Mouse (Mus musculus) midbrain, embryonic 12.5 days (tissue): ENCODE measurements around the gene Tmod3. TPM values are rescaled to one million over a fixed set of nuclear protein-coding genes. Genes with fewer than 3 reads are reported as not detected.

Experiments
- ATAC-seq: fragments of 200-750 bp; cut with Nextera tagmentation; 2 replicates; pipeline ENCODE4 v1.8.0; 2017; ENCODE audit warnings: low read depth, moderate TSS enrichment, moderate library complexity; ENCODE audit not compliant: low FRiP score
- H3K27ac ChIP-seq: fragments of 300-500 bp; sonication (generic); replicated peaks from 2 replicates; pipeline ENCODE4 v1.5.1; 2016; ENCODE audit warnings: mild to moderate bottlenecking
- H3K27me3 ChIP-seq: fragments of 300-500 bp; sonication (generic); 2 replicates; pipeline ENCODE4 v1.6.1; 2016; ENCODE audit warnings: mild to moderate bottlenecking
- H3K36me3 ChIP-seq: fragments of 300-500 bp; sonication (generic); 2 replicates; pipeline ENCODE4 v1.6.1; 2016
- H3K4me1 ChIP-seq: fragments of 300-500 bp; sonication (generic); 2 replicates; pipeline ENCODE4 v1.6.1; 2016
- H3K4me2 ChIP-seq: fragments of 300-500 bp; sonication (generic); replicated peaks from 2 replicates; pipeline ENCODE4 v1.6.1; 2016; ENCODE audit warnings: mild to moderate bottlenecking, moderate library complexity
- H3K4me3 ChIP-seq: fragments of 300-500 bp; sonication (generic); 2 replicates; pipeline ENCODE4 v1.5.1; 2016; ENCODE audit warnings: mild to moderate bottlenecking
- H3K9ac ChIP-seq: fragments of 300-500 bp; sonication (generic); replicated peaks from 2 replicates; pipeline ENCODE4 v1.6.1; 2016; ENCODE audit warnings: mild to moderate bottlenecking, moderate library complexity
- H3K9me3 ChIP-seq: fragments of 300-500 bp; sonication (generic); 2 replicates; pipeline ENCODE4 v1.6.1; 2016; ENCODE audit warnings: mild to moderate bottlenecking
- WGBS: fragments of 180-500 bp; shearing (Covaris S2); methylation state at CpG from one replicate; pipeline ENCODE4 v1.1.7; 2016; 5-methylcytosine and 5-hydroxymethylcytosine counted together
- polyA plus RNA-seq: library from polyadenylated mRNA; unstranded; fragments of >200 nt; fragmentation: Nextera tagmentation; extraction: Ambion mirVana; gene quantifications from 2 replicates; pipeline ENCODE4 v1.2.1, GENCODE M21; 2016

Gene Tmod3
- polyA plus RNA-seq = 76.4 and 80.8 TPM in 2 replicates

DNA sequence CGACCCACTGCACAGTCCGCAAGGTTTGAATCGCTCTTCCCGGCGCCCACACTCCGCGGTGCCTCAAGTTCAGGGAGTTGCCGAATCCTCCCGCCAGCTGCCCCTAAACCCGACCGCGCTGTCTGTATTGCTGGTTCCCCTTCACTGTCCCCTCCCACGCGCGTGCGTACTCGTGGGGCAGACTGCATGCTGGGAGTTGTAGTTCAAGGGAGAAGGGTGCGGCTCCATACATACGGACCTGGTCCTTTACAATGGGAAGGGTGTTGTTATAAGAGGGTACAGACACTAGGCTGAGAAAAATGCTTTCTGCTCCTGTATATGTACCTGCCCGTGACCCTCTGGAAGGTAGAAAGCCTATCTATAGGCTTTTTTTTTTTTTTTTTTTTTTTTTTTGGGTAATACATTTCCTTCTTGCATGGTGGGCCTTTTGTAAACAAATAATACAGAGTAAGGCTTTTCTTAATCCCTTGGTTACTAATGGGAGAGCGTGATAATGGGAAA lies at the start of gene Tmod3:
Tmod3 (minus strand) TSS at position 146 of the 501 bp plus-strand sequence.
- no peaks in the 10 kb centered on the region for H3K9me3 ChIP-seq
- peak within 1 kb of the TSS; percentile 69 for H3K27ac ChIP-seq
- WGBS = 2% methylated on average over 21 of the region's 21 CpGs
- ATAC-seq = peak; percentile 99
- peak within 1 kb of the TSS; percentile 80 for H3K4me3 ChIP-seq
- no peaks in the 10 kb centered on the region for H3K27me3 ChIP-seq
- H3K4me1 ChIP-seq = peaks cover 6% of the 10 kb centered on the region
- H3K36me3 ChIP-seq = no peaks in the 10 kb centered on the region
- H3K4me2 ChIP-seq = peak within 1 kb of the TSS; percentile 68
- H3K9ac ChIP-seq = peak within 1 kb of the TSS; percentile 81

DNA sequence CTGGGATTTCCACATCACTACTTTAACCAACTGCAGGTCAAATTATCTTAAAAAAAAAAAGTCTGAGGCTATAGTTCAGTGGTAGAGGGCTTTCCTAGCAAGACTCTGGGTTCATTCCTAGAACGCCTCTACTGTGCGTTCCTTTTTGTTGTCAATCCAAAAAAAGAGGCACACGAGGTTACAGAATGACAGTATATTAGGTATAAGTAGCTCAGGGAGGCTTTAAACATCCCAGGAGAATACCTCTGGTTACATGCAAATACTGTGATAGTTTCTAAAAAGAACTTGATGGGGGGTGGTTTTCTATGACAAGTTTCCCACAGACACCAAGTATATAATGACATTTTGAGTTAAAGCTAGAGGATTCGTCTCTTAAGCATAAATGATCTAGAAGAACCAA lies 48.0 kb upstream of the Tmod3 start:
- no peak for ATAC-seq
- Histone ChIP-seq H3K4me3 (no peak overlapping the region), H3K9me3 (0 out of 2 replicates have a peak, but pooled peaks cover 5% of the 10 kb centered on the region), H3K4me2 (no peak overlapping the region), H3K27me3 (no peaks in the 10 kb centered on the region), H3K36me3 (peaks cover 12% of the 10 kb centered on the region), H3K9ac (no peak overlapping the region), H3K4me1 (peaks cover 15% of the 10 kb centered on the region), H3K27ac (no peak overlapping the region)
- WGBS = 94% methylated on average over 4 of the region's 4 CpGs

DNA sequence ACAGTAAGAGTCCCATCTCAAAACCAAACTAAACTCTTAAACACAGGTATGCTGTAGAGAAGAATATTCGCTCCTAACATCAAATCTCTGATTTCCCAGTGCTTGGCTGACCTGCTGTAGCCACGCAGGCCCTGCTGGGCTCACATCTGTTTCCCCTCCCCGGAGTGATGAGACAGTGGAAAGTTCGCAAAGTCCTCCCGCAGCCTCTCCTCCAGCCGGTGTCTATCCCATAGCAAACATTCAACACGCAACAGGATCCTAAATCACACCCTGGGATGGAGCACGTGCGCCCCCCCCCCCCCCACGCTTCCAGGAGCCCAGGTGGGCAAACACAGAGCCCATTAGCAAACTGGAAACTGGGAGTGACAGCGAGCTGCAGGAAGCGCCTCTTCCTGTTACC lies 42.1 kb upstream of the Tmod3 start:
- H3K4me1 ChIP-seq = peaks cover 13% of the 10 kb centered on the region
- no peak overlapping the region for H3K4me2 ChIP-seq
- ATAC-seq = no peak
- peaks cover 19% of the 10 kb centered on the region for H3K36me3 ChIP-seq
- H3K4me3 ChIP-seq = no peak overlapping the region
- WGBS = 52% methylated on average over 12 of the region's 12 CpGs
- no peak overlapping the region for H3K27ac ChIP-seq
- H3K9me3 ChIP-seq = 0 out of 2 replicates have a peak, but pooled peaks cover 5% of the 10 kb centered on the region
- no peak overlapping the region for H3K9ac ChIP-seq
- no peaks in the 10 kb centered on the region for H3K27me3 ChIP-seq

DNA sequence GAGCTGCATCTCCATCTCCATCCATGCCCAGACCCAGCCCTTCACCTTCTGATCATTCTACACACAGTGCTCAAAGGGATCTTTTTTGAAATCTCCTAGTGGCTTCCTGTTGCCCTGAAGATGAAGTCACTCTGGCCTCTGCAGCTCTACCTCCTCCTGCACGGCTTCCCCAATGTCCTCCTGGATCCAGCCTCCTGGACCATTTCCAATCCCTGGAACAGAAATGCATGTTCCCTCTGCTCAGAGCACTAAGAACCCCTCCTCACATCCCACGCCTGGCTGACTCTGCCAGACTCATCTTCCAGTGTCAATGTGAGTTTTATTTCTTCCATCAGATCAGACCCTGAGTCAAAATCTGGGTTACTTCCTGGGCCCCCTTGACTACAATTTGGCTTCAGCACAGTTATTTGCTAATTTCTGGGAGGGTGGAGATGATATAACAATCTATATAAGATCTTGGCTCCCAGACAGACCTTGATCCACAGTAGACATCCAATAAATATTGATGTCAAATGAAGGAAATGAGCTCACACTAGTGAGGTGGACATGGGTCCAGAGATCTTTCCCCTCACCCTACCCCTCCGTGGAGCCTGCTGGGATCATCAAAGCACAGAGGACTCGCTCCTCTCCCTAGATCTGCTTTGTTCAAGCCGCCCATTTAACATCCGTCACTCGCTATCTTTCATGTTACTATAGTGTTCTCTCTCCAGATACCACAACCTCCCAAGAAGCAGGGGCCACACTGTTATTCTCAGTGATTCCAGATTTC lies 40.9 kb upstream of the Tmod3 start:
- no peaks in the 10 kb centered on the region for H3K27me3 ChIP-seq
- no peak for ATAC-seq
- no peak overlapping the region for H3K9ac ChIP-seq
- H3K36me3 ChIP-seq = peaks cover 24% of the 10 kb centered on the region
- H3K4me2 ChIP-seq = no peak overlapping the region
- H3K4me3 ChIP-seq = no peak overlapping the region
- 0 out of 2 replicates have a peak, but pooled peaks cover 5% of the 10 kb centered on the region for H3K9me3 ChIP-seq
- WGBS = 74% methylated on average over 7 of the region's 7 CpGs
- H3K4me1 ChIP-seq = peaks cover 13% of the 10 kb centered on the region
- H3K27ac ChIP-seq = no peak overlapping the region

DNA sequence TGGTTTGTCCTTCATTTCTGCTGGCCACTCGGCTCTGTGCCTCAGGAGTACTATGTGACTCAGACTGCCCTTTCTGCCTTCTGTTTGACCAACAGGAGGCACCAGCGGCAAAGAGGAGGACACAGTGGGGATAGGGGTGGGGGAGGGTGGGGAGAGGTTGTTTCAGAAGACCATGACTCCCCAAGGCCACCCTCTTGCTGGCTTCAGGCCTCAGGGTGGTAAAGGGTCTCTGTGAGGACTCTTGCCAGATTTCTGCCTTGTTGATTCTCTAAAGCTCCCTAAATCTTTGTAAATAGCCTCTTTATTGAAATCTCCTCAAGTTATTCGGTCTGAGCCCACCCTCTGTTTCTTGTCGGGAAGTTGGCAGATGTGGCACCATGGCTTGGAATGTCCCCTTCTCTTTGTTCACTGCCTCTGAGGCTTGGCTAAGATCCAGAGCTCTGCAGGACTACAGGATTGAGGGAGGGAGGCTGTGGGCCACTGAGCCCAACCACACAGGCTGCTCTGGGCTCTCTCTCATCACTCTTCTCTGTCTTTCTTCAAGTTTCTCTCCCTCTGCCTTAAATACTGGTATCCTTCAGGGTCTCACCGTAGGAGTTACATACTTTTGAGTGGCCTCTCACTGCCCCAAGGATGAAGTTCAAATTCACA lies 39.9 kb upstream of the Tmod3 start:
- Histone ChIP-seq H3K4me2 (no peak overlapping the region), H3K9ac (no peak overlapping the region), H3K4me1 (peaks cover 13% of the 10 kb centered on the region), H3K9me3 (0 out of 2 replicates have a peak, but pooled peaks cover under 1% of the 10 kb centered on the region), H3K27me3 (no peaks in the 10 kb centered on the region), H3K27ac (0 out of 2 replicates have a peak overlapping the region, but pooled peaks have one; percentile 25), H3K36me3 (peaks cover 23% of the 10 kb centered on the region), H3K4me3 (no peak overlapping the region)
- WGBS = 46% methylated on average over 5 of the region's 5 CpGs
- ATAC-seq = peak; percentile 84

DNA sequence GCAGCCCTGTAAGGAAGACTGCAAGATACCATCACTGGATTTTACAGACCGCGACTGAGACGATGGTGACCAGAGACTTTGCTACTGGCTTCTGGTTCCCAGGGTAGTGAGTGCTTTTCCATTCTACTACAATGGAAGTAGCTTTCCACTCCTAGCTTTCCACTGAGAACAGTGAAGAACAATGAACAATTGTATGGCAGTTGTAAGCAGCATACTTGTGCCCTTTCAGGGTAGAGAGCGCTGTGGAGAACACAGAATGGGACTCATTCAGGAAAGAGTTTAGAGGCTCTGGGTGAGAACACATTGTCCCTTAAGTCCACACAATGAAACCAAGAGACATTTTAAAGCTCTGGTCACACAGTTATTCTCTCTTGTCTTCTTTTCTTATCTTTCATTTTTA lies 38.1 kb upstream of the Tmod3 start:
- H3K27me3 ChIP-seq = no peaks in the 10 kb centered on the region
- H3K9ac ChIP-seq = no peak overlapping the region
- H3K36me3 ChIP-seq = peaks cover 39% of the 10 kb centered on the region
- H3K4me3 ChIP-seq = no peak overlapping the region
- no peak overlapping the region for H3K4me2 ChIP-seq
- 84% methylated on average over 4 of the region's 4 CpGs for WGBS
- H3K27ac ChIP-seq = no peak overlapping the region
- H3K4me1 ChIP-seq = peaks cover 13% of the 10 kb centered on the region
- ATAC-seq = no peak
- H3K9me3 ChIP-seq = no peaks in the 10 kb centered on the region

DNA sequence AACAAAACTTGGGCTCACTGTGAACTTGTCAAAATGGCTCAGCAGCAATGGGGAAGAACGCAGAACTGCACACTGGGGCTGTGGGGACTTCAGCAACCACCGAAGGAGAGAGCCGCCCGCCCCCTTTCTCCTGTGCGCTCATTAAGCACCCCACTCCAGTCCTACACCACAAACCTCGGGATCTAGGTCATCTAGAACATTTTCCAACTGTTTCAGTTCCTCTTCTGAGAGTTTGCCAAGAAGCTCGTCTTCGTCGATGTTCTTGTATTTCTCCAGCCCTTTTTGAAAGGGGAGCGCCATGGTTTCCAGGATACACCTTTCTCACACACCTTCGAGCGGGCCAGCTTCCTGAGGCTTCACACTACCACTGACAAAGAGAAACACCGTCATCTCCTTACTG lies 37.6 kb upstream of the Tmod3 start:
- Histone ChIP-seq H3K4me3 (no peak overlapping the region), H3K27me3 (no peaks in the 10 kb centered on the region), H3K36me3 (peaks cover 44% of the 10 kb centered on the region), H3K9me3 (no peaks in the 10 kb centered on the region), H3K4me1 (peaks cover 13% of the 10 kb centered on the region), H3K4me2 (no peak overlapping the region), H3K9ac (no peak overlapping the region), H3K27ac (no peak overlapping the region)
- ATAC-seq = no peak
- 94% methylated on average over 13 of the region's 13 CpGs for WGBS

DNA sequence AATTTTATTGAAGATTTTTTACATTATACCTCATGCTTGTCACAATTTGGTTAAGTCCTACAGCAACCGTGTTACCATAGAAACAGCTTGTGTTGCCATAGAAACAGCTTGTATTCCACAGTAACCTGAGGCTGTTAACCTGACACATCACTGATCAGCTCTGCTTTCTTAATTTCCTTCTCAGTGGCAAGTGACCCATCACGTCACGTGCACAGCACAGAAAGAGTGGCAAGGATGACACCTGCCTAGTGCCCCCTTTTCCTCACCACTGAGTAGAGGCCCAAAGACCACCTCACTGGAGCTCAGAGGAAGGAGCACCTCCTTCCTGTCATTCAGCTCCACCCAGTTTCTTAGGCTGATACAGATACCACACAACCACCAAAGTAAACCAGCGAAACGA lies 34.0 kb upstream of the Tmod3 start:
- Histone ChIP-seq H3K4me2 (no peak overlapping the region), H3K4me1 (peaks cover 2% of the 10 kb centered on the region; the same call in 1 of the 2 replicates), H3K27me3 (no peaks in the 10 kb centered on the region), H3K36me3 (peaks cover 72% of the 10 kb centered on the region), H3K27ac (no peak overlapping the region), H3K4me3 (no peak overlapping the region), H3K9me3 (no peaks in the 10 kb centered on the region), H3K9ac (no peak overlapping the region)
- no peak for ATAC-seq
- WGBS = 84% methylated on average over 5 of the region's 5 CpGs

DNA sequence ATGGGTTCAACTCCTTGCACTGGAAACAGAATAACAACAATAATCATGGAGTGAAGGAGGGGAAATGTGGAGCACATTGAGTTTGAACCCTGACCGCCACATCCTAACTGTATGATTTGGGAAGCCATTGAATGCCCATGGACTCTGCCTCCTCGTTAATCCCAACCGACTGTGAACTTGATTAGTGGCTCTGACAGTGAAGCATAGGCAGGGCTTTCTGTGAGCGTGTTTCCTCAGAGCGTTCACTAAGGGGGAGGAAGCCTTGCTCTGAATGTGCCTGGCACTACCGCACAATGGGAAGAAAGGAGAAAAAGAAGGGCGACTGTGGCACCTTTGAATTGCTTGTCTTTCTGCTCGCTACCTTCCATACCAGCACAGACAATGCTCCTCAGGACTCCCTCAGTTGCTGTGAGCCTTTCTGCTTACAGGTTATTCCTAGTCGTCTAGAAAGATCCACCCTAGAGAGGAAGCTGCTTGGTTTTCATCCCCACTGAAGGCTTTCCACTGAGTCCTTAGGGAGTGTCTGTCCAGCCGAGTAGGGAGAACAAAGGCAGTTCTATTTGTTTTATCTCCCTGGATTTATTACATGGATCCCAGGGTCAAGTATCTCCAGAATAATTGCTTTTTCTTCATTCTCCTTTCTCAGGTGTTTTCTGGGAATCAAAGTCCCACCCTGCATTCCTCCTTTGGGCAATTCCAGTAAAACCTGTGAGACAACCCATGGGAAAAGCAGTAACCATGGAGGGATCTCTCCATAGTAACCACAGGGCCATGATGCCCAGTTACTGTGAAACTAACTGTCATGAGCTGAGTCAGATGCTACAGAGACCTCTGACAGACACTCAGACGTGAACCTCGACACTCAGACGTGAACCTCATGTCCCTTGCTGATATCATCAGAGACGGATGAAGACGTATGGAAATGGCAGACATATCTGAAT lies 30.7 kb upstream of the Tmod3 start:
- no peak overlapping the region for H3K9ac ChIP-seq
- H3K4me3 ChIP-seq = no peak overlapping the region
- H3K4me2 ChIP-seq = no peak overlapping the region
- H3K4me1 ChIP-seq = no peaks in the 10 kb centered on the region; the same call in 1 of the 2 replicates
- ATAC-seq = no peak
- no peak overlapping the region for H3K27ac ChIP-seq
- H3K36me3 ChIP-seq = peaks cover 89% of the 10 kb centered on the region
- no peaks in the 10 kb centered on the region for H3K27me3 ChIP-seq
- 88% methylated on average over 15 of the region's 15 CpGs for WGBS
- no peaks in the 10 kb centered on the region for H3K9me3 ChIP-seq

DNA sequence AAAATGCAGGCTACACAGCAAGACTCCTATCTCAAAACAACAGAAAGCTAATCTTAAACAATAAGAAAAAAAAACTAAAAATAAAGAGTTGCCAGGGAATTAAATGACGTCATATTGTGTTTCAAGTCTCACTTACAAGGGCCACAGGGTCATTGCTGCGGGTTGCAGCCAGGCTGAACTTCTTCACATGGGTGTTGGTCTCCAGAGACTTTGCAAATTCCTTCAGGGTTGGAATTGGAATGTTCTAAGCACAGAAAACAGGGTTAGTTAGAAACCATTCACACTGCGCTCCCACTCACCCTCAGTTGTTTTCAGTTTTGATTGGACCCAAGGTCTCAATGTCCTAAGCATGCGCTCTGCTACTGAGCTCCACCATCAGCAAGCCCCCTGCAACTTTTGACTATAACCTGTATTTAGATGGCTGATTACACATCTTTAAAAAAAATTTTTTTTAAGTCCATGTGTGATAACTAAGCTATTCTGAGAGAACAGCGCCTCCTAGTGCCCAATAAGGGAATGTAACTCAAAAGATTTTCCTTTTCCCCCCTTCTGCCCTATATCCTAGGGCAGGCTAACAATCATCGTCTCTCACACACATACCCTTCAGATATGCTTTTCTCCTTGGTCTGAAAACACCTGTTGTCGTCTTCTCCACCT lies 22.4 kb upstream of the Tmod3 start:
- no peak overlapping the region for H3K4me3 ChIP-seq
- no peaks in the 10 kb centered on the region for H3K9me3 ChIP-seq
- no peaks in the 10 kb centered on the region for H3K27me3 ChIP-seq
- H3K9ac ChIP-seq = no peak overlapping the region
- no peak overlapping the region for H3K4me2 ChIP-seq
- ATAC-seq = no peak
- 52% methylated on average over 7 of the region's 7 CpGs for WGBS
- H3K27ac ChIP-seq = no peak overlapping the region
- H3K36me3 ChIP-seq = peaks cover 56% of the 10 kb centered on the region
- H3K4me1 ChIP-seq = no peaks in the 10 kb centered on the region

DNA sequence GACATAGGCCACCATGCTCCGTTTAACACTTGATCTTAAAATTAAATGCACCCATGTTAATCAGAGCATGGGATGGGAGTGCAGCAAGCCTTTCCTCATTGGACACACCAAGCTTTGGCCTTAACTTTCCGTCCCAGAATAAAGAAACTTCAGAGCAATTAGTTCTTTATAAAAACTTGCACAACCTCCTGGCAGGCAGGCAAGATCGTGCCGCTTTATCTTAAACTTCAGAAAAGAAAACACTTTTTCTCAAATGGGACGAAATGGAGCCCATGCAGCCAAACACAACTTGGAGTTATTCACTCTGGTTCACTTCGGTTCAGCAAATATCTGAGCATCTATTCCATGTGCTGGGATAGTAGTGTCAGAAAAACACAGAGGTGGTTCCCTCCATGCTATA lies 19.9 kb upstream of the Tmod3 start:
- H3K4me1 ChIP-seq = no peaks in the 10 kb centered on the region
- no peak overlapping the region for H3K27ac ChIP-seq
- peaks cover 59% of the 10 kb centered on the region for H3K36me3 ChIP-seq
- H3K4me3 ChIP-seq = no peak overlapping the region
- H3K4me2 ChIP-seq = no peak overlapping the region
- ATAC-seq = no peak
- no peak overlapping the region for H3K9ac ChIP-seq
- H3K9me3 ChIP-seq = no peaks in the 10 kb centered on the region
- H3K27me3 ChIP-seq = no peaks in the 10 kb centered on the region
- WGBS = 89% methylated on average over 6 of the region's 6 CpGs
